ENCODE assay signal across 18 mouse cellular contexts in genomic region chr10:85276793-85277192, GRCm38 (mm10).
"Had no signal": no experiment of that assay in that cellular context is flagged by ENCODE, and none has a peak within 500 bp of the region (broad histone marks: within the 10 kb centered on the region; RNA-seq: fewer than 3 reads in every experiment).

No protein-coding gene starts in this region.

- H3K27ac ChIP-seq: kidney, postnatal 0 days; left cerebral cortex, adult 2 months; liver, embryonic 13.5 days; macrophage; midbrain, embryonic 12.5 days; midbrain, embryonic 15.5 days; neural tube, embryonic 12.5 days; neural tube, embryonic 15.5 days; stomach, postnatal 0 days had no signal

- H3K27me3 ChIP-seq: liver, embryonic 13.5 days; midbrain, embryonic 12.5 days; midbrain, embryonic 15.5 days; neural tube, embryonic 12.5 days; neural tube, embryonic 15.5 days had no signal

- H3K4me3 ChIP-seq: left cerebral cortex, adult 2 months; liver, embryonic 13.5 days; midbrain, embryonic 12.5 days; midbrain, embryonic 15.5 days; neural tube, embryonic 12.5 days; neural tube, embryonic 15.5 days had no signal

- H3K36me3 ChIP-seq: liver, embryonic 13.5 days; midbrain, embryonic 12.5 days; midbrain, embryonic 15.5 days; neural tube, embryonic 12.5 days; neural tube, embryonic 15.5 days had no signal

- H3K9me3 ChIP-seq: liver, embryonic 13.5 days; midbrain, embryonic 12.5 days; midbrain, embryonic 15.5 days; neural tube, embryonic 12.5 days; neural tube, embryonic 15.5 days had no signal

- DNase-seq: kidney, postnatal 25 days; layer of hippocampus, postnatal 36 days; liver, embryonic 13.5 days; lung, embryonic 14.5 days; right cerebral cortex, adult 18-20 months; right cerebral cortex, postnatal 14 days; right cerebral cortex, postnatal 4 days; thymus, adult 2 months; thymus, postnatal 14 days; thymus, postnatal 4 days had no signal

- H3K4me1 ChIP-seq: liver, embryonic 13.5 days; neural tube, embryonic 12.5 days had no signal
